Mouse (Mus musculus) forebrain, embryonic 14.5 days (tissue): ENCODE measurements around the gene Clpp. TPM values are rescaled to one million over a fixed set of nuclear protein-coding genes. Genes with fewer than 3 reads are reported as not detected.

Experiments
- ATAC-seq: fragments of 200-750 bp; cut with Nextera tagmentation; 2 replicates; pipeline ENCODE4 v1.8.0; 2017; ENCODE audit warnings: mild to moderate bottlenecking, moderate library complexity
- DNase-seq: peaks from one replicate; pipeline ENCODE4 v3.0.0-alpha.2; 2015; ENCODE audit warnings: low spot score
- H3K27ac ChIP-seq: fragments of 300-500 bp; sonication (generic); 2 replicates; pipeline ENCODE4 v1.5.1; 2014; ENCODE audit warnings: low read depth, mild to moderate bottlenecking, control low read depth, low read length, moderate library complexity
- H3K27me3 ChIP-seq: fragments of 300-500 bp; sonication (generic); replicated peaks from 2 replicates; pipeline ENCODE4 v1.6.1; 2014; ENCODE audit warnings: low read length, control low read depth, mixed read lengths; ENCODE audit not compliant: control insufficient read depth, insufficient read depth
- H3K36me3 ChIP-seq: fragments of 300-500 bp; sonication (generic); 2 replicates; pipeline ENCODE4 v1.6.1; 2014; ENCODE audit warnings: low read length, control low read depth; ENCODE audit not compliant: control insufficient read depth, insufficient read depth
- H3K4me1 ChIP-seq: fragments of 300-500 bp; sonication (generic); 2 replicates; pipeline ENCODE4 v1.6.1; 2014; ENCODE audit warnings: antibody characterized with exemption, low read length, control low read depth; ENCODE audit not compliant: control insufficient read depth, insufficient read depth
- H3K4me2 ChIP-seq: fragments of 300-500 bp; sonication (generic); 2 replicates; pipeline ENCODE4 v1.6.1; 2014; ENCODE audit warnings: mild to moderate bottlenecking, control low read depth, low read length
- H3K4me3 ChIP-seq: fragments of 300-500 bp; sonication (generic); 2 replicates; pipeline ENCODE4 v1.5.1; 2014; ENCODE audit warnings: low read depth, low read length, control low read depth
- H3K9ac ChIP-seq: fragments of 300-500 bp; sonication (generic); 2 replicates; pipeline ENCODE4 v1.6.1; 2014; ENCODE audit warnings: mild to moderate bottlenecking, low read length, control low read depth, moderate library complexity
- H3K9me3 ChIP-seq: fragments of 300-500 bp; sonication (generic); replicated peaks from 2 replicates; pipeline ENCODE4 v1.6.1; 2016; ENCODE audit warnings: low read length, control low read depth, mixed read lengths; ENCODE audit not compliant: control insufficient read depth
- WGBS: fragments of 180-500 bp; shearing (Covaris S2); extraction: QIAGEN DNeasy Blood & Tissue Kit; methylation state at CpG from one replicate; pipeline ENCODE4 v1.1.7; 2014; 5-methylcytosine and 5-hydroxymethylcytosine counted together
- polyA plus RNA-seq: library from polyadenylated mRNA; unstranded; fragments of >200 nt; fragmentation: Nextera tagmentation; extraction: Ambion mirVana; gene quantifications from 2 replicates; pipeline ENCODE4 v1.2.1, GENCODE M21; 2014

The Clpp gene
- polyA plus RNA-seq: 173 and 209 TPM in 2 replicates

GRCm38 (mm10) chr17:56990115-56990746 lies at the start of gene Clpp:
Clpp (plus strand) TSS chr17:56990305.
- WGBS: under 1% methylated on average over 52 of the region's 52 CpGs
- Histone ChIP-seq H3K4me3 (peak within 1 kb of the TSS; percentile 82), H3K36me3 (peaks cover 36% of the 10 kb centered on the region), H3K9ac (peak within 1 kb of the TSS; percentile 85), H3K27ac (peak within 1 kb of the TSS; percentile 70), H3K9me3 (no peaks in the 10 kb centered on the region), H3K27me3 (no peaks in the 10 kb centered on the region), H3K4me1 (peaks cover 7% of the 10 kb centered on the region), H3K4me2 (peak within 1 kb of the TSS; percentile 71)
- ATAC-seq (peak; percentile 98), DNase-seq (peak; percentile 99)

- DNase-seq (peak; percentile 49), ATAC-seq (no peak)
- Histone ChIP-seq H3K27me3 (no peaks in the 10 kb centered on the region), H3K4me1 (no peaks in the 10 kb centered on the region), H3K9ac (no peak overlapping the region), H3K27ac (no peak overlapping the region), H3K4me3 (no peak overlapping the region), H3K36me3 (no peaks in the 10 kb centered on the region), H3K4me2 (no peak overlapping the region), H3K9me3 (no peaks in the 10 kb centered on the region)
- WGBS: 12% methylated on average over 3 of the region's 3 CpGs
Measured at GRCm38 (mm10) chr17:56950915-56951314, 39.2 kb upstream of the Clpp start.

GRCm38 (mm10) chr17:56952639-56953038 lies 37.5 kb upstream of the Clpp start:
- H3K9me3 ChIP-seq: no peaks in the 10 kb centered on the region
- H3K4me3 ChIP-seq: no peak overlapping the region
- no peak overlapping the region for H3K27ac ChIP-seq
- H3K9ac ChIP-seq: no peak overlapping the region
- no peaks in the 10 kb centered on the region for H3K4me1 ChIP-seq
- DNase-seq (no peak), ATAC-seq (no peak)
- no peaks in the 10 kb centered on the region for H3K27me3 ChIP-seq
- H3K36me3 ChIP-seq: no peaks in the 10 kb centered on the region
- 74% methylated on average over 1 of the region's 1 CpGs for WGBS
- H3K4me2 ChIP-seq: no peak overlapping the region

- Histone ChIP-seq H3K4me3 (no peak overlapping the region), H3K4me2 (no peak overlapping the region), H3K4me1 (no peaks in the 10 kb centered on the region), H3K27ac (no peak overlapping the region), H3K9me3 (no peaks in the 10 kb centered on the region), H3K9ac (no peak overlapping the region), H3K36me3 (no peaks in the 10 kb centered on the region), H3K27me3 (no peaks in the 10 kb centered on the region)
- whole genome bisulfite sequencing: 83% methylated on average over 7 of the region's 7 CpGs
- ATAC-seq: no peak
- no peak for DNase-seq
Measured at GRCm38 (mm10) chr17:56954871-56955270, 35.2 kb upstream of the Clpp start.

GRCm38 (mm10) chr17:56957763-56958429 lies 32.2 kb upstream of the Clpp start:
- Histone ChIP-seq H3K9ac (no peak overlapping the region), H3K27ac (no peak overlapping the region), H3K36me3 (no peaks in the 10 kb centered on the region), H3K9me3 (no peaks in the 10 kb centered on the region), H3K4me2 (no peak overlapping the region), H3K27me3 (no peaks in the 10 kb centered on the region), H3K4me1 (no peaks in the 10 kb centered on the region), H3K4me3 (no peak overlapping the region)
- WGBS: 36% methylated on average over 11 of the region's 11 CpGs
- DNase-seq (no peak), ATAC-seq (no peak)

- no peak overlapping the region for H3K9ac ChIP-seq
- no peaks in the 10 kb centered on the region for H3K36me3 ChIP-seq
- H3K4me3 ChIP-seq: no peak overlapping the region
- no peaks in the 10 kb centered on the region for H3K27me3 ChIP-seq
- H3K4me2 ChIP-seq: no peak overlapping the region
- H3K4me1 ChIP-seq: no peaks in the 10 kb centered on the region
- H3K9me3 ChIP-seq: no peaks in the 10 kb centered on the region
- ATAC-seq (no peak), DNase-seq (no peak)
- no peak overlapping the region for H3K27ac ChIP-seq
- WGBS: 83% methylated on average over 4 of the region's 4 CpGs
Measured at GRCm38 (mm10) chr17:56958667-56959066, 31.4 kb upstream of the Clpp start.

- no peaks in the 10 kb centered on the region for H3K4me1 ChIP-seq
- DNase-seq (no peak), ATAC-seq (no peak)
- no peak overlapping the region for H3K27ac ChIP-seq
- H3K4me3 ChIP-seq: no peak overlapping the region
- no peaks in the 10 kb centered on the region for H3K9me3 ChIP-seq
- H3K4me2 ChIP-seq: no peak overlapping the region
- no peaks in the 10 kb centered on the region for H3K36me3 ChIP-seq
- 89% methylated on average over 4 of the region's 4 CpGs for WGBS
- no peak overlapping the region for H3K9ac ChIP-seq
- H3K27me3 ChIP-seq: no peaks in the 10 kb centered on the region
Measured at GRCm38 (mm10) chr17:56961880-56962279, 28.2 kb upstream of the Clpp start.

- no peaks in the 10 kb centered on the region for H3K9me3 ChIP-seq
- 79% methylated on average over 5 of the region's 5 CpGs for WGBS
- no peak overlapping the region for H3K9ac ChIP-seq
- no peak for ATAC-seq
- no peaks in the 10 kb centered on the region for H3K36me3 ChIP-seq
- no peak overlapping the region for H3K4me2 ChIP-seq
- no peak overlapping the region for H3K4me3 ChIP-seq
- no peaks in the 10 kb centered on the region for H3K4me1 ChIP-seq
- no peaks in the 10 kb centered on the region for H3K27me3 ChIP-seq
- no peak for DNase-seq
- no peak overlapping the region for H3K27ac ChIP-seq
Measured at GRCm38 (mm10) chr17:56962642-56963405, 27.3 kb upstream of the Clpp start.

- WGBS: 76% methylated on average over 6 of the region's 6 CpGs
- ATAC-seq (no peak), DNase-seq (no peak)
- no peaks in the 10 kb centered on the region for H3K9me3 ChIP-seq
- no peak overlapping the region for H3K27ac ChIP-seq
- no peaks in the 10 kb centered on the region for H3K4me1 ChIP-seq
- no peak overlapping the region for H3K4me2 ChIP-seq
- no peaks in the 10 kb centered on the region for H3K36me3 ChIP-seq
- no peak overlapping the region for H3K4me3 ChIP-seq
- no peaks in the 10 kb centered on the region for H3K27me3 ChIP-seq
- H3K9ac ChIP-seq: no peak overlapping the region
Measured at GRCm38 (mm10) chr17:56963646-56964045, 26.5 kb upstream of the Clpp start.
